Mouse (Mus musculus) layer of hippocampus, postnatal 10 days (tissue): Measurements from ENCODE around the gene Gm20708. TPM values are rescaled to one million over a fixed set of nuclear protein-coding genes. Genes with fewer than 3 reads are reported as not detected.

ENCODE experiments used
- DNase-seq, 2 experiments: peaks; one replicate each; pipeline ENCODE4 v3.0.0; 2021; ENCODE audit warnings: low spot score in 2 of 2
- total RNA-seq, 2 experiments: library from RNA; stranded (reverse); gene quantifications; 2 replicates each; pipeline ENCODE4 v1.2.3; 2021

Gm20708 gene
- total RNA-seq, 2 experiments from 2014 or later, result 3.4 to 3.5 TPM

GRCm38 (mm10) chr11:117888853-117889822, 79.7 kb downstream of the Gm20708 start:
- no peak for DNase-seq

Other genes starting within 250 kb of the Gm20708 start
- gene Tnrc6c, start 155.4 kb upstream of the Gm20708 start, total RNA-seq, result 10 to 100 TPM; 70.1 to 70.4 TPM
- 1 to 10 TPM in 1 of 2 experiments, under 1 TPM in 1; 0.60 to 1.5 TPM for gene Tmc8, start 27.6 kb upstream of the Gm20708 start, total RNA-seq
- 1 to 10 TPM; 5.5 to 5.9 TPM for gene Tmc6, start 27.5 kb upstream of the Gm20708 start, total RNA-seq
- not detected for gene 6030468B19Rik, start 12.0 kb upstream of the Gm20708 start, total RNA-seq
- gene Syngr2, start within 50 bp of the Gm20708 start, total RNA-seq, result 10 to 100 TPM; 11.3 to 12.3 TPM
- gene Afmid, start 16.3 kb downstream of the Gm20708 start, total RNA-seq, result 1 to 10 TPM; 5.6 to 7.3 TPM
- gene Tk1, start 16.4 kb downstream of the Gm20708 start, total RNA-seq, result 1 to 10 TPM; 5.4 TPM
- 1 to 10 TPM; 5.0 to 5.2 TPM for gene Birc5, start 39.6 kb downstream of the Gm20708 start, total RNA-seq
- gene Tmem235, start 51.1 kb downstream of the Gm20708 start, total RNA-seq, result under 1 TPM in 1 of 2 experiments, not detected in 1; 0.25 TPM
- gene Tha1, start 63.8 kb downstream of the Gm20708 start, total RNA-seq, result 1 to 10 TPM; 2.1 to 2.3 TPM
- gene Socs3, start 160.4 kb downstream of the Gm20708 start, total RNA-seq, result 1 to 10 TPM; 2.3 to 2.8 TPM
- 10 to 100 TPM; 59.2 to 59.6 TPM for gene Pgs1, start 176.6 kb downstream of the Gm20708 start, total RNA-seq